Comparison of ENCODE assay signal across 8 mouse cellular contexts in genomic region chr3:95356701-95357449, GRCm38 (mm10). TPM values are rescaled to one million over a fixed set of nuclear protein-coding genes. Genes with fewer than 3 reads are reported as not detected.
DNase-seq lines count a peak whose midpoint lies in the region; ATAC-seq and TF ChIP-seq lines count a peak whose summit lies in the region.
"Not testable (repeated sequence)": the region's sequence is repeated elsewhere in the genome, so short reads cannot be mapped to it uniquely, and the experiment has no call there.

TSS of gene Setdb1 (minus strand) at chr3:95357202.

- H3K36me3 ChIP-seq in MEL (ENCODE audit: control insufficient read depth in 1 of 2, insufficient read depth in 2 of 2, low read length in 2 of 2) = peaks cover 15 to 27% of the 10 kb centered on the region in 2 experiments
- H3K36me3 ChIP-seq in forebrain, postnatal 0 days (ENCODE audit: insufficient read depth) = peaks cover 18% of the 10 kb centered on the region
- peaks cover 15% of the 10 kb centered on the region for H3K36me3 ChIP-seq in lung, embryonic 15.5 days

- 1% methylated on average over 31 of the region's 57 CpGs for WGBS in cerebellum, adult 2 months
- under 1% methylated on average over 27 of the region's 57 CpGs for WGBS in forebrain, postnatal 0 days
- 0% methylated on average over 36 of the region's 57 CpGs for WGBS in lung, embryonic 15.5 days

- H3K9me3 ChIP-seq in MEL (replicated peaks; ENCODE audit: insufficient read depth, low read length); forebrain, postnatal 0 days (ENCODE audit: low read length); lung, embryonic 15.5 days: not testable (repeated sequence)

- peak within 1 kb of the TSS; percentile 86 for H3K9ac ChIP-seq in MEL (ENCODE audit: control insufficient read depth, low read depth, low read length, poor library complexity, severe bottlenecking)
- H3K9ac ChIP-seq in forebrain, postnatal 0 days = peak within 1 kb of the TSS; percentile 49
- H3K9ac ChIP-seq in lung, embryonic 15.5 days = peak within 1 kb of the TSS; percentile 52

- not testable (repeated sequence) for TF ChIP-seq CTCF in MEL (IDR thresholded peaks at IDR 0.05 in 2 of 3, conservative IDR thresholded peaks at IDR 0.05 in 1 of 3; ENCODE audit: control insufficient read depth in 1 of 3, insufficient read depth in 1 of 3, low read depth in 2 of 3, low read length in 3 of 3, poor library complexity in 1 of 3, severe bottlenecking in 1 of 3); cerebellum, adult 2 months (IDR thresholded peaks at IDR 0.05; ENCODE audit: borderline replicate concordance, insufficient read depth, low read depth, low read length); forebrain, postnatal 0 days (IDR thresholded peaks at IDR 0.05; ENCODE audit: low read depth)

- peak; percentile 100 for DNase-seq in MEL (ENCODE audit: low read depth, low spot score)
- peak; percentile 96 for DNase-seq in cerebellum, adult 2 months
- peak; percentile 97 for DNase-seq in forebrain, postnatal 0 days
- peak; percentile 97 for DNase-seq in heart, postnatal 4 days
- DNase-seq in layer of hippocampus, adult 8-10 months (ENCODE audit: low spot score in 2 of 2) = peak; percentile 89 to 92
- DNase-seq in ovary, adult 18-20 months (ENCODE audit: low spot score) = peak; percentile 88
- DNase-seq in thymus, postnatal 0 days (ENCODE audit: low spot score) = peak; percentile 95

- peaks cover 15% of the 10 kb centered on the region for H3K79me2 ChIP-seq in MEL (ENCODE audit: control insufficient read depth, insufficient read depth, low read length, poor library complexity)

- H3K4me2 ChIP-seq in forebrain, postnatal 0 days (ENCODE audit: low read depth) = peak within 1 kb of the TSS; percentile 38
- peak within 1 kb of the TSS; percentile 49 for H3K4me2 ChIP-seq in lung, embryonic 15.5 days

- H3K27me3 ChIP-seq in MEL (ENCODE audit: control insufficient read depth in 1 of 2, insufficient read depth in 2 of 2, low read length in 2 of 2); cerebellum, adult 2 months (ENCODE audit: control insufficient read depth, insufficient read depth, low read length); forebrain, postnatal 0 days (ENCODE audit: insufficient read depth, low read length); lung, embryonic 15.5 days: not testable (repeated sequence)

- TF ChIP-seq POLR2A in MEL (IDR thresholded peaks at IDR 0.05; ENCODE audit: control insufficient read depth in 1 of 2, insufficient read depth in 1 of 2, low read depth in 1 of 2, low read length in 2 of 2, poor library complexity in 1 of 2) = peak; percentile 57 to 62
- not testable (repeated sequence) for TF ChIP-seq POLR2A in cerebellum, adult 2 months (IDR thresholded peaks at IDR 0.05; ENCODE audit: borderline replicate concordance, insufficient read depth, low read length)

- peak; percentile 38 to 79 for TF ChIP-seq EP300 in MEL (IDR thresholded peaks at IDR 0.05; ENCODE audit: low read depth in 1 of 2, low read length in 2 of 2)

- H3K4me3 ChIP-seq in MEL (ENCODE audit: control insufficient read depth in 1 of 2, insufficient read depth in 1 of 2, low read depth in 2 of 2, low read length in 2 of 2) = peak within 1 kb of the TSS; percentile 71 to 92
- H3K4me3 ChIP-seq in cerebellum, adult 2 months (replicated peaks; ENCODE audit: insufficient read depth, low read depth, low read length) = peak within 1 kb of the TSS; percentile 77
- peak within 1 kb of the TSS; percentile 42 for H3K4me3 ChIP-seq in forebrain, postnatal 0 days (ENCODE audit: low read depth, low read length)
- peak within 1 kb of the TSS; percentile 49 for H3K4me3 ChIP-seq in lung, embryonic 15.5 days

- peak; percentile 98 for ATAC-seq in forebrain, postnatal 0 days
- peak; percentile 91 for ATAC-seq in lung, embryonic 15.5 days (ENCODE audit: borderline replicate concordance, extremely low read depth, low FRiP score, low TSS enrichment)

- H3K4me1 ChIP-seq in MEL (ENCODE audit: control insufficient read depth in 1 of 2, insufficient read depth in 2 of 2, low read length in 2 of 2) = peaks cover 4 to 16% of the 10 kb centered on the region in 2 experiments; a peak in 3 of 4 replicates
- H3K4me1 ChIP-seq in cerebellum, adult 2 months (ENCODE audit: control insufficient read depth, insufficient read depth, low read length); forebrain, postnatal 0 days (ENCODE audit: insufficient read depth); lung, embryonic 15.5 days: not testable (repeated sequence)

- peak within 1 kb of the TSS; percentile 77 for H3K27ac ChIP-seq in MEL (ENCODE audit: control insufficient read depth, low read depth, low read length)
- H3K27ac ChIP-seq in cerebellum, adult 2 months (ENCODE audit: insufficient read depth, low read length); lung, embryonic 15.5 days: not testable (repeated sequence)
- H3K27ac ChIP-seq in forebrain, postnatal 0 days (ENCODE audit: low read depth, low read length) = peak within 1 kb of the TSS; percentile 59; the same call in 1 of the 2 replicates

- not testable (repeated sequence) for TF ChIP-seq RAD21 in MEL (IDR thresholded peaks at IDR 0.05; ENCODE audit: low read depth, low read length)

TF ChIP-seq in MEL, 35 proteins besides CTCF, POLR2A, EP300 and RAD21:
- peak; percentile 98 for TF ChIP-seq MYC (IDR thresholded peaks at IDR 0.05; ENCODE audit: low read depth, low read length)
- TF ChIP-seq NRF1 (IDR thresholded peaks at IDR 0.05; ENCODE audit: insufficient read depth, low read depth, low read length, poor library complexity, severe bottlenecking) = 0 out of 2 replicates have a peak, but pooled peaks have one; percentile 34
- TF ChIP-seq HCFC1 (IDR thresholded peaks at IDR 0.05; ENCODE audit: low read depth, low read length) = peak; percentile 93
- peak; percentile 92 for TF ChIP-seq TBP (IDR thresholded peaks at IDR 0.05; ENCODE audit: low read depth, low read length)
- peak; percentile 80 for TF ChIP-seq TCF12 (IDR thresholded peaks at IDR 0.05; ENCODE audit: low read depth, low read length)
- TF ChIP-seq MXI1 (IDR thresholded peaks at IDR 0.05; ENCODE audit: low read depth, low read length) = peak; percentile 92
- peak; percentile 50; the same call in 1 of the 2 replicates for TF ChIP-seq RCOR1 (IDR thresholded peaks at IDR 0.05; ENCODE audit: low read depth, low read length)
- peak; percentile 99 for TF ChIP-seq SIN3A (IDR thresholded peaks at IDR 0.05; ENCODE audit: low read length)
- peak; percentile 90 for TF ChIP-seq CHD2 (IDR thresholded peaks at IDR 0.05; ENCODE audit: low read length)
- TF ChIP-seq MAX (IDR thresholded peaks at IDR 0.05; ENCODE audit: low read length) = peak; percentile 81
- TF ChIP-seq ETS1 (IDR thresholded peaks at IDR 0.05; ENCODE audit: low read depth, low read length) = peak; percentile 78
- peak; percentile 94 for TF ChIP-seq KAT2A (conservative IDR thresholded peaks at IDR 0.05; ENCODE audit: low read depth, low read length)
- TF ChIP-seq NELFE (IDR thresholded peaks at IDR 0.05; ENCODE audit: low read depth, low read length) = peak; percentile 49; the same call in 1 of the 2 replicates
- peak; percentile 65 for TF ChIP-seq MYB (IDR thresholded peaks at IDR 0.05; ENCODE audit: low read depth, low read length)
- peak; percentile 86 for TF ChIP-seq GATA1 (IDR thresholded peaks at IDR 0.05; ENCODE audit: low read depth, low read length)
- peak; percentile 38; the same call in 1 of the 2 replicates for TF ChIP-seq E2F4 (IDR thresholded peaks at IDR 0.05; ENCODE audit: borderline replicate concordance, low read depth, low read length)
- peak; percentile 96 for TF ChIP-seq MAZ (IDR thresholded peaks at IDR 0.05; ENCODE audit: low read depth, low read length)
- TF ChIP-seq USF1 (IDR thresholded peaks at IDR 0.05; ENCODE audit: low read depth, low read length) = peak; percentile 30; the same call in 1 of the 2 replicates
- TF ChIP-seq BHLHE40 (IDR thresholded peaks at IDR 0.05; ENCODE audit: borderline replicate concordance, low read depth, low read length) = peak; percentile 55; the same call in 1 of the 2 replicates
- peak; percentile 98 for TF ChIP-seq ELF1 (IDR thresholded peaks at IDR 0.05; ENCODE audit: low read depth, low read length)
- TF ChIP-seq SMC3 (IDR thresholded peaks at IDR 0.05; ENCODE audit: low read depth, low read length) = peak; percentile 19; the same call in 1 of the 2 replicates
TF ChIP-seq in MEL: peak in this region for 21; not testable (repeated sequence) for 14.

RNA-seq across cellular contexts. Expression of gene Setdb1, which starts in this region (rescaled TPM):
- total RNA-seq in MEL (2012; rRNA removed) = 91.0 and 101 TPM in 2 replicates
- 100 to 1,000 TPM in 1 of 2 experiments, not detected in 1; 116 TPM for polyA plus RNA-seq in MEL (2012; ENCODE audit: insufficient read depth in 1 of 2, insufficient read length in 2 of 2, low read depth in 1 of 2, low replicate concordance in 2 of 2, missing spikeins in 1 of 2)
- polyA plus RNA-seq in cerebellum, adult 2 months (2012; rRNA removed) = 36.5 and 38.0 TPM in 2 replicates
- total RNA-seq in forebrain, postnatal 0 days (2014; rRNA removed) = 49.9 and 56.1 TPM in 2 replicates
- 24.1 and 28.3 TPM in 2 replicates for polyA plus RNA-seq in forebrain, postnatal 0 days (2015; fragmentation: Nextera tagmentation; extraction: Ambion mirVana)
- 10 to 100 TPM; 18.3 to 19.2 TPM for total RNA-seq in heart, postnatal 4 days (2021)
- total RNA-seq in layer of hippocampus, adult 8-10 months (2022) = 10 to 100 TPM; 33.8 to 45.9 (median 41.6) TPM
- polyA plus RNA-seq in lung, embryonic 15.5 days (2015; fragmentation: Nextera tagmentation; extraction: Ambion mirVana) = 35.7 and 40.4 TPM in 2 replicates
- 22.6 and 23.8 TPM in 2 replicates for polyA plus RNA-seq in thymus, postnatal 0 days (2015; fragmentation: Nextera tagmentation; extraction: Ambion mirVana)
